Mouse (Mus musculus) thymus, adult 2 months (tissue): ENCODE measurements around the gene Megf11. TPM values are rescaled to one million over a fixed set of nuclear protein-coding genes. Genes with fewer than 3 reads are reported as not detected.

Experiments used
- DNase-seq: peaks from one replicate; pipeline ENCODE4 v3.0.0; 2021
- H3K27ac ChIP-seq: fragments of 200-500 bp; 2 replicates; pipeline ENCODE4 v1.5.1; 2012; ENCODE audit warnings: low read length, control low read depth; ENCODE audit not compliant: control insufficient read depth, insufficient read depth
- H3K27me3 ChIP-seq: fragments of 200-500 bp; 2 replicates; pipeline ENCODE4 v1.6.1; 2012; ENCODE audit warnings: mild to moderate bottlenecking, low read length, moderate library complexity, mixed read lengths; ENCODE audit not compliant: control insufficient read depth, insufficient read depth
- H3K36me3 ChIP-seq: fragments of 200-500 bp; 2 replicates; pipeline ENCODE4 v1.6.1; 2012; ENCODE audit warnings: mild to moderate bottlenecking, low read length, moderate library complexity; ENCODE audit not compliant: control insufficient read depth, insufficient read depth
- H3K4me1 ChIP-seq: fragments of 200-500 bp; replicated peaks from 2 replicates; pipeline ENCODE4 v1.6.1; 2012; ENCODE audit warnings: low read length; ENCODE audit not compliant: control insufficient read depth, insufficient read depth
- H3K4me3 ChIP-seq: fragments of 200-500 bp; 2 replicates; pipeline ENCODE4 v1.5.1; 2012; ENCODE audit warnings: mild to moderate bottlenecking, low read length, control low read depth, moderate library complexity; ENCODE audit not compliant: control insufficient read depth, insufficient read depth
- CTCF ChIP-seq: fragments of 200-500 bp; IDR thresholded peaks from 2 replicates; pipeline ENCODE4 v1.5.1; 2012; ENCODE audit warnings: mild to moderate bottlenecking, control low read depth, low read length, moderate library complexity, borderline replicate concordance; ENCODE audit not compliant: control insufficient read depth, poor library complexity, insufficient read depth; ENCODE audit errors: extremely low read depth
- POLR2A ChIP-seq: fragments of 200-500 bp; IDR thresholded peaks from 2 replicates; pipeline ENCODE4 v1.6.1; 2012; ENCODE audit warnings: mild to moderate bottlenecking, low read length, control low read depth, moderate library complexity; ENCODE audit not compliant: control insufficient read depth, poor library complexity, insufficient read depth; ENCODE audit errors: extremely low read depth
- WGBS: fragments of 180-500 bp; shearing (Covaris S2); methylation state at CpG from one replicate; pipeline ENCODE4 v1.1.7; 2018; 5-methylcytosine and 5-hydroxymethylcytosine counted together
- polyA plus RNA-seq: library from polyadenylated mRNA; depleted of rRNA; stranded (reverse); fragments of >200 nt; gene quantifications from 2 replicates; pipeline ENCODE4 v1.2.3, GENCODE M21; 2012

Megf11 gene
- polyA plus RNA-seq, 1 experiment, result 0.70 TPM

GRCm38 (mm10) chr9:64407390-64407970 is 22.1 kb downstream of the Megf11 start:
- no peak overlapping the region for H3K27ac ChIP-seq
- 84% methylated on average over 7 of the region's 7 CpGs for WGBS
- H3K27me3 ChIP-seq, result no peaks in the 10 kb centered on the region
- H3K4me1 ChIP-seq, result no peaks in the 10 kb centered on the region
- H3K4me3 ChIP-seq, result no peak overlapping the region
- no peak for DNase-seq
- H3K36me3 ChIP-seq, result no peaks in the 10 kb centered on the region
- TF ChIP-seq POLR2A (no peak), CTCF (no peak)

GRCm38 (mm10) chr9:64408821-64409220 is 23.4 kb downstream of the Megf11 start:
- no peak for TF ChIP-seq POLR2A
- TF ChIP-seq CTCF, result no peak
- 92% methylated on average over 8 of the region's 8 CpGs for WGBS

DNA sequence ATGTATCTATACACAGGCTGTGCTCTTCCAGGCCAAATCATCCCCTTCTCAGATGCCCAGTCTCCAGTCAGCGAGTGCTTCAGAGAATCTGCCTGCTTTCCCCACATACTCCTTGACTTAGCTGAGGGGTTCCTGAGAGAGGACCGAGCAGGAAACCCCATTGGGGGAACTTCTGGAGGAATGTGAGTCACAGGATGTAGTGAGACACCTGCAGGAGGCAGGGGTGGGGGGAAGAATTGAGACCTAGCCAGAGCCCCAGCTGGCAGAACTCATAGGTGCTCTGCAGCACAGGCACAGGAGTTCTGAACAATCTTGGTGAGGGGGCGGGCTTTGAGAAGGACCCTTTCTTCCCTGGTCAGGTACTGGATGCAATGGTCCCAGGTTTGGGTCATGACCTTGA is 35.0 kb downstream of the Megf11 start:
- H3K27ac ChIP-seq, result no peak overlapping the region
- no peak for TF ChIP-seq POLR2A
- no peak for TF ChIP-seq CTCF
- H3K27me3 ChIP-seq, result no peaks in the 10 kb centered on the region
- H3K4me1 ChIP-seq, result no peaks in the 10 kb centered on the region
- no peaks in the 10 kb centered on the region for H3K36me3 ChIP-seq
- no peak for DNase-seq
- H3K4me3 ChIP-seq, result no peak overlapping the region
- WGBS, result 59% methylated on average over 3 of the region's 3 CpGs

More at GRCm38 (mm10) chr9:64408821-64409220, 23.4 kb downstream of the Megf11 start:
- no peak overlapping the region for H3K4me3 ChIP-seq
- H3K36me3 ChIP-seq, result no peaks in the 10 kb centered on the region
- no peak for DNase-seq
- no peaks in the 10 kb centered on the region for H3K27me3 ChIP-seq
- H3K27ac ChIP-seq, result no peak overlapping the region
- H3K4me1 ChIP-seq, result no peaks in the 10 kb centered on the region

DNA sequence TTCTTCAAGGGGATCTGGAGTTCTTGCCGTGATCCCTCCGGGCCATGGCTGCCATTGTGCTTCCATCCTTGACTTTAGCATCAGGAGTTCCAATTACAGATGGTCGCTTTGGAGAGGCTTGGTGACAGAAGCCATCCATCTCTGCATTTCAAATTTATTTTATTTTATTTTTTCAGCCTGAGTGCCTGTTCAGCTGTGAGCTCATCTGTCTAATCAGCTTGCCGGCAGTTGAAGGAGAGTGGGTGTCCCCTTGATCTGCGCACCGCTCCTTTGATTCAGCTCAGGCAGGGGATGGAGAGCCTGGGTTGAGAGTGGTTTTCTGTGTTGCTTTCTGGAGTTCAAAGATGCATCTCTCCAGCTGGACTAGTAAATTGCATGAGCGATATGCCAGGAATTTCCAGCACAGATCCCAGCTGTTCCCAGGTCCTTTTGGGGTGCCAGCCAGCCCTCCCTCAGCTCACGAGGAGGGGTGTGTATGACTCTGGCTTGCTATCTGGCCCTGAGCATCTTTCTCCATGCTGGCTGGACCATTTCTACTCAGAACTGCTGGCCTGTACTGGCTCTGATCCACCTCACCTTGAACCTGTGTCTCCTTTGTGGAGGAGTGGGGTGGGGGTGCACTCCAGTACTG is 36.7 kb downstream of the Megf11 start:
- TF ChIP-seq POLR2A (no peak), CTCF (no peak)
- DNase-seq, result no peak
- H3K27me3 ChIP-seq, result no peaks in the 10 kb centered on the region
- WGBS, result 92% methylated on average over 8 of the region's 8 CpGs
- H3K36me3 ChIP-seq, result no peaks in the 10 kb centered on the region
- H3K27ac ChIP-seq, result no peak overlapping the region
- no peak overlapping the region for H3K4me3 ChIP-seq
- no peaks in the 10 kb centered on the region for H3K4me1 ChIP-seq

DNA sequence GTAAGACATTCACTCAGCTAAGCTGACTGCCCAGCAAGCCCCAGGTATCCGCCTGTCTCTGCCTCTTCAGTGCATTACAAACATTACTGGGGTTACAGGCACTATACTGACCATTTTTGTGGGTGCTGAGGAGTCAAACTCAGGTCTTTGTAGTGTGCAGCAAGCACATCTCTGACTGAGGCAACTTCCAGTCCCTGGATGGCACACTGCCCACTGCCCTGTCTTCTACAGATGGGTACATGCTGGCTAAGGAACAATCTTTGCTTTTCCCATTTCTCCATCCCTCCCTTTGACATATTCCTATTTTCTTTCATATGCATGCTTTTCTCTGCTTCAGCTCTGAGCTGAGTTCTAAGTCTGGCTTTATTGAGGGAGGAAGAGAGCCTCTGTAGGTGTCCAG is 38.5 kb downstream of the Megf11 start:
- no peaks in the 10 kb centered on the region for H3K4me1 ChIP-seq
- TF ChIP-seq CTCF (no peak), POLR2A (no peak)
- 91% methylated on average over 1 of the region's 1 CpGs for WGBS
- H3K4me3 ChIP-seq, result no peak overlapping the region
- no peak for DNase-seq
- H3K27me3 ChIP-seq, result no peaks in the 10 kb centered on the region
- no peak overlapping the region for H3K27ac ChIP-seq
- no peaks in the 10 kb centered on the region for H3K36me3 ChIP-seq

DNA sequence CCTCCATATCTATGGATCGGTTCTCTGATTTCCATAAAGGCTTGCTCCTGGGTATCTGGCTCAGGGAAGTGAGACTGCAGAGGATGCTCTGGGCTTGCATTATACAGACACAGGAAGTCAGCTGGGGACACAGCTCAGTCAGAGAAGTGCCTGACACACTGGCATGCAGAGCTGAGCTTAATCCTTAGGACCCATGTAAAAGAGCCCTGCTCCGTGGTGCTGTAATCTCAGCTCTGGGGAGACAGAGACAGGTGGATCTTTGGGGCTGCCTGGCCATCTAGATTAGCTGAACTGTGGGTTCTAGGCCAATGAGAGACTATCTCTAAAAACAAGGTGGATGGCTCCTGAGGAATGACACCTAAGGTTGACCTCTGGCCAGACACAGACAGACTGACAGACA is 50.7 kb downstream of the Megf11 start:
- no peak for DNase-seq
- WGBS, result 90% methylated on average over 2 of the region's 2 CpGs
- TF ChIP-seq POLR2A (no peak), CTCF (no peak)
- Histone ChIP-seq H3K27me3 (no peaks in the 10 kb centered on the region), H3K27ac (no peak overlapping the region), H3K36me3 (no peaks in the 10 kb centered on the region), H3K4me3 (no peak overlapping the region), H3K4me1 (no peaks in the 10 kb centered on the region)

- TF ChIP-seq POLR2A (no peak), CTCF (no peak)
- Histone ChIP-seq H3K27me3 (no peaks in the 10 kb centered on the region), H3K4me1 (no peaks in the 10 kb centered on the region), H3K4me3 (no peak overlapping the region), H3K27ac (no peak overlapping the region), H3K36me3 (no peaks in the 10 kb centered on the region)
- DNase-seq, result no peak
- 94% methylated on average over 7 of the region's 7 CpGs for WGBS
These were observed 54.7 kb downstream of the Megf11 start for GRCm38 (mm10) chr9:64440101-64440500.
